Mouse (Mus musculus) monocyte, adult 5-6 weeks (primary cell): ENCODE measurements around the gene Abcg4. TPM values are rescaled to one million over a fixed set of nuclear protein-coding genes. Genes with fewer than 3 reads are reported as not detected.
"Not testable (repeated sequence)": the region's sequence is repeated elsewhere in the genome, so short reads cannot be mapped to it uniquely, and the experiment has no call there.

Experiments
- ATAC-seq: fragments of 153-309, 156-312 bp; replicated peaks from 2 replicates; pipeline ENCODE4 v1.8.0; 2017; ENCODE audit warnings: mild to moderate bottlenecking; ENCODE audit not compliant: low TSS enrichment, insufficient number of reproducible peaks, severe bottlenecking, poor library complexity, low FRiP score
- total RNA-seq: library from RNA; stranded (forward); fragments of 200-1000, 200-491, 200-594 nt; gene quantifications from 3 replicates; pipeline ENCODE4 v1.2.3, GENCODE M21; 2017

The Abcg4 gene
- total RNA-seq, 1 experiment from 2014 or later: not detected

DNA sequence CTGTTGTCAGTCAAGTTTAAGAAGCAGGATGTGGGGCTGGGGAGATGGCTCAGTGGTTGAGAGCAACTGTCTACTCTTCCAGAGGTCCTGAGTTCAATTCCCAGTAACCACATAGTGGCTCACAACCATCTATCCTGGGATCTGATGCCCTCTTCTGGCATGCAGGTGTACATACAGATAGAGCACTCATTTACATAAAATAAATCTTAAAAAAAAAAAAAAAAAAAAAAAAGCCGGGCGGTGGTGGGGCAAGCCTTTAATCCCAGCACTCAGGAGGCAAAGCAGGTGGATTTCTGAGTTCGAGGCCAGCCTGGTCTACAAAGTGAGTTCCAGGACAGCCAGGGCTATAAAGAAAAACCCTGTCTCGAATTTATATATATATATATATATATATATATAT, 35.2 kb upstream of the Abcg4 start:
- ATAC-seq: not testable (repeated sequence)

DNA sequence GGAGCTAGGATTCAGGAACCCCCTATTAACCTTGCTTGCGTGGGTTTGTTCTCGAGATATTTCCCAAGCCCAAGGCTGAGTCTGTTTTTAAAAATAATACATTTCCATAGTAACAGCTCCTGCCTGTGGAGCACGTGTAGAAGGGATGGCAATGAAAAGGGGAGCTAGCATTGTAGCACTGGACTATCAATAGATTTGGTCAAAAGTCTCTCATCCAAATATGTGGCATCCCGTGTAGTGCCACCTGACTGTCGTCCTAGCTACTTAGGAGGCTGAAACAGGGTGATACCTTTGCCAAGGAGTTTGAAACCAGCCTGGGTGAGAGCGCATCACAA, 32.4 kb upstream of the Abcg4 start:
- no peak for ATAC-seq

DNA sequence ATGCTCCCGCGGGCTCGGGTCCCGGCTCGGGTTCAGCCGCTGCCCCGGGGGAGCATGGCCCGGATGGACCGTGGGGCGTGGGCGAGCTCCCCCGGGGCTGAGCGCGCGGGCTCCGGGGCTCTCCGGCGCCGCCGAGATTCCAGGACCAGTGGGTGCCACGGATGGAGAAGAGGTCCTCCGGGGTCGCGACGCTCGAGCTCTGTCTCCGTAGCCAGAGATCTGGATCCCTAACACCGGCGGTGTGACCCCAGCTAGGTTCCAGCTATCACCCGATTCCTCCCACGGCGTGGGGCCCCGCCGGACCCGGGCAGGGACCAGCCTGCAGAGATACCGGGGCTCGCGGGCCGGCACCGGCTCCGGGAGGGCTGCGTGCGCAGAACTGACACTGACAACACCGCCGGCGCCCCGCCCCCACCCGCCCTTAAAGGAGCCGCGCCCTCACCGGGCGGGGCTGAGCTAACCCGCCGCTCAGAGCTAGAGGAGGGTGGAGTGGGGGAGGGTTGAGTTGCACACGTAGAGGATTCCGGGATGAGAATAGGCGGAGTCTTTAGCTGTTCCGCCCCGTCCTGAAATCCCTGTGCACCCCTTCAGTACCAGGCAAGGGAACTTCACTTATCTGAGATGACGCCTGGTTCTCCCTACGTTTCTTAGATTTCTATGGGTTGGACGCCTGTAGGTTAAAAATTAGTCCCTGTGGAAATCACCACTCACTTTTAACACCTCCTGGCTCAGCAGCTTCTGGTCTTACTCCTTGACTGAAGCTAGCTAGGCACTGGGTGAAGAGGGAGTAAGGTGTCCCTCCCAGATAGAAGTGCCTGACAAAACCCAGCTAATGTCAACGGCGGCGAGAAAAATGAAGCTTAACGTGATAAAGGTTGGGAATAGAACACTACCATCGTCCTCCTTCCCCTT, 31.7 kb upstream of the Abcg4 start, which contains the start of gene C2cd2l:
C2cd2l (minus strand) TSS at position 399 of the 912 bp plus-strand sequence.
- peak; percentile 85 for ATAC-seq

DNA sequence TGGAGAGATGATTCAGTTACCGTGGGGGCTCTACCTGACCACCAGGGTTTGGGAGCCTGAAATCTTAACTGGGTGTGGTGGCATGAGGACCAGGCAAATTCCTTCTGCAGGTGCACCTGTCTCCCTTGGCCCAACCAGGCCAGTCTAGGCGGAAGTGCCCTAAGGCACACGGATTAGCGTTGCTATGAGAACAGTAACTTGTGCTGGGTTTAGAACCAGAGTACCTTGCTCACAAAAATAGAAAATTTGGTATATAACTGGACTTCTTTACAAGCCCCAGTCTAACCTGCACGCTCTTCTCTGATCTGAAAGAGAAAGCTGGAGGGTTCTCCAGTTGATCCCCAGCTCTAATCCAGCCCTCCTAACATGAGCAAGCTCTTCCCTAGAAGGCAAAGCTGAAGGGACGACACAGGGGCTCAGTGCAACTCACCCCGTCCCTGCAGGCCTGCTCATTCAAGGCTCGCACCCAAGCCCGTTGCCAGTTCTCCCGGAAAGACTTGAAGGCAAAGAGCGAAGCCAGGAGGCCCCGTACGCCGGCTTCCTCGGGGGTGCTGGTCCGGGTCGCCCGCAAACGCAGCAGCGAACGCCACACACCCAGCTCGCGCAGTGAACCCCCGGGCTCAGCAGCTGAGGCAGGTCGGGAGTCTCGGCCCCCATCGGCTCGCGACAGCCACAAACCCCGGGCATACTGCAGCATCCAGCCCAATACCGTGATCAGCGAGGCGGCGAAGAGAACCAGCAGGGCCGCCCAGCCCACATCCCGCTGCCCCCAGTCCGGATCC, 30.9 kb upstream of the Abcg4 start:
- ATAC-seq: no peak

DNA sequence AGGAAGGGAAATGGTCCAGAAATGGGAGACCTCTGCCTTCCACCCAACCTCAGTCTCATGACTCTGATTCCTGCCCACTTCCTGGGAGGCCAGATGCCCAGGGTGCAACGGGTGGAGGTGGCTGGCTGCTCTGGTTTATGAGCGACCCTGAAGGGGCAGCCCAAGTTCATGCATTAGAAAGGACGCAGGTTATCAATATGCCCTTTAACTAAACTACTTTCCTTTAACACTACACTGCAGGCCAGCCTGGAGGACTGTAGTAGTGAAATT, 30.3 kb upstream of the Abcg4 start:
- no peak for ATAC-seq

DNA sequence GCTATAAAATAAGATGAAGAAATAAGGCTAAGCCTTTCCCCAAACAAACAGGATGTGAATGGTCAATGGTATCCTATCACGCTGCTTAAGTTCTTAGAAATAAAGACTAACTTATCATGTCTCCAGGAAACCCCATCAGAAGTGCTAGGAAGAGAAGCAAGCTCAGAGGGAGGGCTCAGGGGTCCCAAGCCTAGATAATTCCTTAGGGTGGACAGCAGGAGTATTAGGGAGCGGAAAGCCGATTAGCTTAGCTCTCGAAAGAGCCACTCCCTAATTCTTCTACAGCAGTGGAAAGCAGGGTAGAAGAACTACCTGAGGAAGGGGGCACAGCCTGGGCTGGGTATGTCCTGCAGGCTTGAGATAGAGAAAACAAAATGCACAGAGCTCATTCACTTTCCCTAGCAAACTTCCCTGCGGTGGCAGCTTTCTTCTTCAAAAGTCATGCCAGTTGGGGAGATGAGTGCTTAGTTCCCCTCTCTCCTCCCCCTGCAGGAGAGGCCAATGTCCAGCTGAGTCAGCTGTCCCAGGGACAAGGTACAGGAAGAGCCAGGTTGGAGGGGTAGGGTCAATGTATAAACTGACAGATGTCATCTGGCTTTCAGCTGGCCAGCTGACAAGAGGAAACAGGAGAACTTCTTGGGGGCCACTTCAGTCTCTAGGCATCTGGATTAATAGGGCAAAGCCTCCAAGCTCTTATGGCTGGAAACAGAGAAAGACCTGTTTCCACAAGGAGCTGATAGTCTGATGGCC, 29.8 kb upstream of the Abcg4 start:
- no peak for ATAC-seq

DNA sequence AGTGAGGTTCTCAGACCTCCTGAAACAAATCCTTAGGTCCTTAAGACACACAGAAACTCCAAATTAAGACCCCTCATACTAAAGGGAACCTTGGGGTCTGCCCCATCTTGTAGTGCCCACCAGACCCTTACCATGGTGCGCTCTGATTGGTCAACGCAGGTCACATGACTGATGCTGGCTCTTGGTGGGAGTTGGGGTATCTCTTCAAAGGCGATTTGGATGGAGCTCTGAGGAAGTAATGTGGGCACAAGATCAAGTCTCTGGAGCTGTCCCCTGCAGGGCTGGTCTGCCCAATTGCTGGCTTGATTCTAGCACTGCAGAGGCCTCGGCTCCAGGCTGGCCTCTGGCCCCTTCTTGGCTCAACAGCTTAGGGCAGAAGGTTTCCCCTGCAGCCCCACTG, 29.0 kb upstream of the Abcg4 start:
- no peak for ATAC-seq

DNA sequence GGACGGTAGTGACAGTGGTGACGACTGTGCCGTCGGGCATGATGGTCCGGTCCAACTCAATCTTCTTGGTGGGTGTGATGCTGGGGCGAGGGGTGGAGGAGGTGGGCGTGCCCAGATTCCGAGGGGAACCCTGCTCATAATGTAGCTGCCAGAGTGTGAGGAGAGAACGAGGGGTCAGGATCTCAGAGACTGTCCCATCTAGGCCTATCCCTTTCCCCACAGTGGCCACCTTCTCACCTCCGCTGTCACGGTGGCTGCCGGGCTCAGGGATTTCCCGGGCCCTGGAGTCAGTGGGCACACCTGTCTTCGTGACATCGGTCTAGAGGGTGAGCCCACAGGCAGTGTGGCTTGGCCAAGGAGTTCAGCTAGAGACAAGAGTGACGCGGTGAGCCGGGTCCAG, 26.5 kb upstream of the Abcg4 start:
- ATAC-seq: no peak

DNA sequence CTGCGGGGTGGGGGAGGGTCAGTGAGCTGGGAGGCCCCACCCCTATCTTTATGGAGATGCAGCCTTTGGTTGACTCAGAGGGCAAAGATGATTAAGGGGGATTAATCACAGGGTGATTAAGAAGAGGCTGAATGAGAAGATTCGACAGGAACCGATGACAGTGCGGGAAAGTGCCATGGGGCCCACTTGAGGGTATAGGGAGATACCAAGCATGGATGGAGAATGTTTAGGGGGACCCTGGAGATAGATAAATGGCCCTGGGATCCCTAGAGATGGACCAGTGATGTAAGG, 25.8 kb upstream of the Abcg4 start:
- no peak for ATAC-seq

DNA sequence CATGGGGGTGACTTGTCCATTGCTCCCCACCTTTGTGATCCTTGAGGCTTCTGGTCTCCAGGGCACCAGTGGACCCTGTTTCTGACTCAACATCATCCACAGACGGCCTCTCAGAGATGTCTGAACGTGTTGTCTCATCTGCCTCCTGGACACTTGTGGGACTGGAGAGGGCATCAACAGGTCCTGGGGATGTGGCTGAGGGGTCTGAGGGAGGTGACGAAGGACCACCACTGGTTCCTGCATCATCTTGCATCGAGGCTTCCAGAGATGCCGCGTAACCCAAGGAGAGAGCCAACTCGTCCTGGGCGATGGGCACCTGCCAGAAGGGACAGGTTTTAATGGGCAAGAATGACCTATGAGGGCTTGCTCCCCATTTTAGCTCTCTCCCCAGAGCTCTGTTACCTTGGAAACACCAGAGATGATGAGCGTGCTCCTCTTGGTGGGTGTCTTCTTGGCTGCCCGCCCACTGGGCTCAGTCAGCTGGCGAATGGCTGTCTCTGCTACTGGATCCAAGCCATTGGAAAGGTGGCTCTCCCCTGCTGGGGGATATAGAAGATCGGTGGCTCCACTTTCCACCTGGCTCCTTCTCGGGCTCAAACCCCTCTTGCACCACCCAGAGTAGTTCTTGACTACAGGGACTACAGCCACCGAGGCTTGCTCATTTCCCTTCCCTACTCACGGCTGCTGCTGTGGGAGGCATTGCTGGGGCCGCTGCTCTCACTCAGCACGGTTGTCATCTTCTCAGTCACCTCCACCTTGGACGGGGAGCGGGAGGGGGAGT, 25.3 kb upstream of the Abcg4 start:
- ATAC-seq: no peak

DNA sequence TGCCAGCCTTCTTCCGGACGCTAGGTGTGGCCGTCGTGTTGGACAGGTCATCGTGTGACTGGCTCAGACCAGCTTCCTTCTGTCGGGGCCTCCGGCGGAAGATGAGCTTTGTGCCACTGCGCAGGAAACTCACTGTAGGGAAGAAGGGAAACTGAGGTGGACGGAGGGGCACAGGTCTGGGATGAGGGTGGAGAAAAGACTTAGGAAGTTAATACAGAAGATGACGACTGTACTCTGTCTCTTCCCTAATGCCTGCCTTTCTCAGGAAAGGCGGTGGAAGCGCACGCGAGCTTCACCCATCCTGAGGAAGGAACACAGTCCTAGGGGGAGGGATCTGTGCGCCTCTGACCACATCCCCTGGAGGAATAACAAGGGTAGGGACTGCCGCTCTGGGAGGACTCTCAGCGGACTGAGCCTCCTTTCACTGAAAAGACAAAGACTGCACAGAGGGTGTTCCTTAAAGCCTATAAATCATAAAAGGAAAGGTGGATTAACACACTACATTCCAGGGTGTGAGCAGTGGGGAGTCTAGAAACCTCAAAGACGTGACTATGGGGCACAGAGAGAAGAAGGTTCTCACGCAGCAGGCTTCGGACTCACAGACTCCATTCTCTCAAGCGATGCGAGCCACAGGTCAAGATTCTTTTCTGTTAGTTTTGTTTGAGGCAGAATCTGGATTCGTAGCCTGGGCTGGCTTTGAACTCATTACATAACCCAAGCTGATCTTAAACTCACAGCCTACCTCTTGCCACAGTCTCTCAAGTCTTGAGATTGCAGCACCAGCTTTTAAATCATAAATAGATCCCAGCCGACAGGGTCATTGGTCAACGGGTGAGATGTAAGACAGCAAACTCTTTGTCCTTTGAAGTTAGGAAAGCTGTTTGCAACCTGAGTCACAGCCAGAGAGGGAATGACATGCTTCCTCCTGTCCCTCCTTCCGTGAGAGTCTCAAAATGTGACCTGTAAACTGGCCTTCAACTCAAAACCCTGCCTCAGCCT, 23.0 kb upstream of the Abcg4 start:
- no peak for ATAC-seq

DNA sequence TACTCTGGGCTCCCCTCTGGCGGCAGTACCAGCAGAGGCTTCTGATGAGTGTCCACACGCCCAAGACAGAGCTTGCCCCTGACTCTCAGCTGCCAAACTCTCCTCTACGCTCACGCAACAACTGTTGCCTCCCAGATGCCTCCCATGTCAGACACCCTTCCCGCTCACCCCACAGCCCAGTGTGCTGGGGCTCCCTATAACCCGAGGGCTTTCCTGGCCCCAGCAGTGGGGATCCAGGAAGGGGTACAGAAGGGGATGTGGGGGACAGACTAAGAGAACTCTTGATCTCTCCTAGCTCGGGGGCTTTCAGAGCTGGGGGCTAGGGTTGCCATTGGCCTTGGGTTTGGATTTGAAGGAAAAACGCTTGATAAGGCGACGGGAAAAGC, 22.3 kb upstream of the Abcg4 start:
- no peak for ATAC-seq

DNA sequence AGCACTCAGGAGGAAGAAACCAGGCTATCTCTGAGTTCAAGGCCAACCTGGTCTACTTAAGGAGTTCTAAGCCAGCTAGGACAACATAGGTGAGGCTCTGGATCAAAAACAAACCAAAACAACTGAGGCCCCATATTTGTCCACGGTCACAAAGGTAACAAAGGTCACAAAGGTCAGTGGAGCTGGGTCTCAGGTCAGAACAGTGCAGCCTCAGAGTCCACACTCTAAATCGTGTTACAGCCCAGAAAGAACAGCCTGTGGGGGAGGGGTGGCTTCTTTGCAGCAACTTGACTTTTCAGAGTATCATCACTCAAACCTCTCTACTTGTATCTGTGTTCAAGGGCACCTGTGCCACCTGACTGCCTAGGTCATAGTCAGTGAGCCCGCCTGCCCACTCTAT, 21.3 kb upstream of the Abcg4 start:
- ATAC-seq: no peak

DNA sequence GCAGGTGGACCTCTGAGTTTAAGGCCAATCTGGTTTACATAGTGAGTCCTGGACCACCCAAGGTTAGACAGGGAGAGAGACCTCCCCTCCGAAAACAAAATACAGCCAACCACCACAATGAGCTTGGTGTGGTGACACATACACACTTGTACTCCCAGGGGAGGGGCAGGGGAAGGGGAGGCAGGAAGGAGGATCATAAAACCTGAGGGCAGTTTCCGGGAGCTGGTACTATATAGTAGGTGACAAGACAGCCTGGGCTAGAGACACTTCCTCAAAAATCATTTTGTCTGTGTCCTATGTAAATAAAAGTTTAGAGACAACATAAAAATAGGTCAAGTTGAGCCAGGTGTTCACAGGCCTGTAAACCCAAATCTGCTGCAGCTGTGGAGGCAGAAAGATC, 18.8 kb upstream of the Abcg4 start:
- no peak for ATAC-seq

DNA sequence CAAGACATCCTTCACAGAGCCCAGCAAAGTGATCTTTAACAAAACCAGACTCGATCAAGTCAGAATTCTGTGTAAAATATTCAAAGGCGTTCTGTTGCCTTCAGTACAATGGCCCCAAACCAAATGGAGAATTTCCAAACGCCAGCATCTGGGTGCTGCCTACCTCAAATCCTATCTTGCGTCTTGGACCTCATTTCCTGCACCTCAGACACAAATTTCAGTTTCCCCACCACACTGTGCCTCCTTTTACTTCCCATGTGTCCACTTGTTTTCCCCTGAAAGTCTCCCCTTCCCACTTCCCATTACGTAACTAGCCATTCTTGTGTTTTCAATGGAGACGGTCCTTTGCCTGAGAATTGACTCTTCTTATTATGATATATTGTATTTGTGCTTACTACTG, 18.1 kb upstream of the Abcg4 start:
- ATAC-seq: no peak

DNA sequence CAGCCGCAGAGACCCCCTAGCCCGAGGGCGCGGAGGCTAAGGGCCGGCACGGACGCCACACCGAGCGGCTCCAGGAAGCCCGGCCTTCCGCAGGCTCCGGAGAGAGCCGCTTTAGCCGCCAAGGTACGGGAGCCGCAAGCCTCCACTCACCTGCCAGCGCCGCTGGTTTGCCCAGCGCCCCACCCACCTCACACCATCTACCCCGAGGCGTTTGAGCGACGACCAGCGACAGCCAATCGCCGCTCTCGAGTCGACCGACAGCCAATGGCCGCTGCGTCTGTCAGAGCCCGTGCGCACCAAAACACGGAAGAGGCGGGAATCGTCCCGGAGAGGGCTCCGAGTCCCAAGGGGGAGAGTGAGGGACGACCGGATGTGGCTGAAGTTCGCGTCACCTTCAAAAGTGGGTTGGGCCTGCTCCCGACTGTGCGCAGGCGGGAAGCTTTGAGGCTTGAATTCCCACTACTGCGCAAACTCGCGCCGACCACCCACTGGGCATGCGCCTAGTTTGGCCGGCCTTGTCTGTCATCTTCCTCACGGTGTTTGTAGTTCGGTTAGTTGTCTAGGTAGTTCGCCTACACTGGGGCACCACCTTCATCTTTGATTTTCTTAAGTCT, 17.2 kb upstream of the Abcg4 start, which contains the start of gene Hinfp:
Hinfp (minus strand) TSS at position 206 of the 614 bp plus-strand sequence.
- ATAC-seq: peak; percentile 99

DNA sequence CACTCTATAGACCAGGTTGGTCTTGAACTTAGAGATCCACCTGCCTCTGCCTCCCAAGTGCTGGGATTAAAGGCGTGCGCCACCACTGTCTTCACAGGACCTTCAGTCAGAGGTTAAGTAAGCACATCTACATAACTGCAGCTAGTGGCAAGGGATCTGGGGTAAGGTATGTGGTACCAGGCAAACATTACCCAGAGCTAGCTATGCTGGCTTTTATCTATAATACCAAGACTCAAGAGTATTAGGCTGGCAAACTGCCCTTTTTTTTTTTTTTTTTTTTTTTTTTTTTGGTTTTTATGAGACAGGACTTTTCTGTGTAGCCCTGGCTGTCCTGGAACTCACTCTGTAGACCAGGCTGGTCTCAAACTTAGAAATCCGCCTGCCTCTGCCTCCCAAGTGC, 11.6 kb upstream of the Abcg4 start:
- ATAC-seq: not testable (repeated sequence)
